Mouse (Mus musculus) neural tube, embryonic 15.5 days (tissue): ENCODE results near the gene Fam221a. TPM values are rescaled to one million over a fixed set of nuclear protein-coding genes. Genes with fewer than 3 reads are reported as not detected.
A peak's percentile ranks its signal among the peaks of the same experiment; 100 is the strongest.

Experiments
- ATAC-seq: fragments of 200-750 bp; cut with Nextera tagmentation; 2 replicates; pipeline ENCODE4 v1.8.0; 2017; ENCODE audit warnings: mild to moderate bottlenecking, moderate TSS enrichment, moderate library complexity; ENCODE audit not compliant: low FRiP score
- H3K27ac ChIP-seq: fragments of 300-500 bp; sonication (generic); replicated peaks from 2 replicates; pipeline ENCODE4 v1.5.1; 2015; ENCODE audit warnings: mild to moderate bottlenecking, inconsistent platforms
- H3K27me3 ChIP-seq: fragments of 300-500 bp; sonication (generic); replicated peaks from 2 replicates; pipeline ENCODE4 v1.6.1; 2015; ENCODE audit warnings: inconsistent platforms
- H3K36me3 ChIP-seq: fragments of 300-500 bp; sonication (generic); 2 replicates; pipeline ENCODE4 v1.6.1; 2015; ENCODE audit warnings: inconsistent platforms
- H3K4me1 ChIP-seq: fragments of 300-500 bp; sonication (generic); 2 replicates; pipeline ENCODE4 v1.6.1; 2015; ENCODE audit warnings: inconsistent platforms
- H3K4me2 ChIP-seq: fragments of 300-500 bp; sonication (generic); 2 replicates; pipeline ENCODE4 v1.6.1; 2015; ENCODE audit warnings: inconsistent platforms, mild to moderate bottlenecking, moderate library complexity
- H3K4me3 ChIP-seq: fragments of 300-500 bp; sonication (generic); replicated peaks from 2 replicates; pipeline ENCODE4 v1.5.1; 2015; ENCODE audit warnings: mild to moderate bottlenecking, inconsistent platforms
- H3K9ac ChIP-seq: fragments of 300-500 bp; sonication (generic); replicated peaks from 2 replicates; pipeline ENCODE4 v1.6.1; 2015; ENCODE audit warnings: mild to moderate bottlenecking, inconsistent platforms
- H3K9me3 ChIP-seq: fragments of 300-500 bp; sonication (generic); replicated peaks from 2 replicates; pipeline ENCODE4 v1.6.1; 2016; ENCODE audit warnings: inconsistent platforms
- WGBS: fragments of 180-500 bp; shearing (Covaris S2); methylation state at CpG from one replicate; pipeline ENCODE4 v1.1.7; 2015; ENCODE audit warnings: mixed read lengths; 5-methylcytosine and 5-hydroxymethylcytosine counted together
- polyA plus RNA-seq: library from polyadenylated mRNA; unstranded; fragments of >200 nt; fragmentation: Nextera tagmentation; extraction: Ambion mirVana; gene quantifications from 2 replicates; pipeline ENCODE4 v1.2.1, GENCODE M21; 2015

Fam221a gene
- polyA plus RNA-seq: 5.4 and 6.3 TPM in 2 replicates

DNA sequence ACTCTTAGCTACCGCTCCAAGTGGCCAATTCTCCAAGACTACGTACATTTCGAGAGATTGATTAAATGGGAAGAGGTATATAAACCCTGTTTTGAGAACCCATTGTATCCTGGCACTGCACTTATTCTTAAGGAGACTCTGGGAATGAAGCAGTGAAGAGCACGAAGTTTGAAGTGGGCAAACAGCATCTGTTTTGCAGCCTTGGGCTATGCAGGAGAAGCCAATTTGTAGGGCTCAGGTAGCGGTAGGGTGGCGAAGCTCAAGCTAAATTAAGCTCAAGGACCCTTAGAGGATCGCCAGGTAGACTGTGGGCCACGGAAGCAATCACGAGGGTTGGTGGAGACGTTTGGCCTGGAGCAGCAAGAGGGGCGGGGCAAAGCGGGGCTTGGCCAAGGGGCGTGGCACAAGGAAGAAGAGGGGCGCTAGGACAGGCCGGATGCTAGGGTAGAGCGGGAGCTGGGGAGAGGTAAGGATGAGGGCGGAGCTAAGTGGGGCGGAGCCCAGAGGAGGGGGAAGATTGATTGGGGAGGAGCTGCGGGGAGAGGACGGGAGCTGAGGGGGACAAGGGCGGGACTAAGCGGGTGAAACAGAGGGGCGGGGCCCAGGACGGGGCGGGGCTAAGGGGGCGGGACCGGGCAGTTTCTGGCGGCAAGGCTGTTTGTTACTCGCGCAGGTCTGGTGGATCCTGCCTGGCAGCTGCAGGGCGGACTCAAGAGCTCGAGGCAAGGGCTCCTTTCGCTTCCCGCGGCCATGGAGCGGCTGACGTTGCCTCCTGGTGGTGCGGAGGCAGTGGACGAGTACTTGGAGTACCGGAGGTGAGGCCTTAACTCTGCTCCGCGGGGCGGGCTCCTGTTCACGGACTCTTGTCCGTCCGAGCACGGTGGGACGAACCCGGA, at the start of gene Fam221a:
TSS of gene Fam221a (plus strand) at position 581 of the 896 bp plus-strand sequence.
- H3K9me3 ChIP-seq: no peaks in the 10 kb centered on the region
- peak within 1 kb of the TSS; percentile 61 for H3K9ac ChIP-seq
- ATAC-seq: peak; percentile 98
- H3K4me2 ChIP-seq: peak within 1 kb of the TSS; percentile 95
- peaks cover 11% of the 10 kb centered on the region for H3K4me1 ChIP-seq
- H3K27me3 ChIP-seq: no peaks in the 10 kb centered on the region
- peak within 1 kb of the TSS; percentile 64 for H3K4me3 ChIP-seq
- 3% methylated on average over 46 of the region's 49 CpGs for whole genome bisulfite sequencing
- peak within 1 kb of the TSS; percentile 75 for H3K27ac ChIP-seq
- no peaks in the 10 kb centered on the region for H3K36me3 ChIP-seq

DNA sequence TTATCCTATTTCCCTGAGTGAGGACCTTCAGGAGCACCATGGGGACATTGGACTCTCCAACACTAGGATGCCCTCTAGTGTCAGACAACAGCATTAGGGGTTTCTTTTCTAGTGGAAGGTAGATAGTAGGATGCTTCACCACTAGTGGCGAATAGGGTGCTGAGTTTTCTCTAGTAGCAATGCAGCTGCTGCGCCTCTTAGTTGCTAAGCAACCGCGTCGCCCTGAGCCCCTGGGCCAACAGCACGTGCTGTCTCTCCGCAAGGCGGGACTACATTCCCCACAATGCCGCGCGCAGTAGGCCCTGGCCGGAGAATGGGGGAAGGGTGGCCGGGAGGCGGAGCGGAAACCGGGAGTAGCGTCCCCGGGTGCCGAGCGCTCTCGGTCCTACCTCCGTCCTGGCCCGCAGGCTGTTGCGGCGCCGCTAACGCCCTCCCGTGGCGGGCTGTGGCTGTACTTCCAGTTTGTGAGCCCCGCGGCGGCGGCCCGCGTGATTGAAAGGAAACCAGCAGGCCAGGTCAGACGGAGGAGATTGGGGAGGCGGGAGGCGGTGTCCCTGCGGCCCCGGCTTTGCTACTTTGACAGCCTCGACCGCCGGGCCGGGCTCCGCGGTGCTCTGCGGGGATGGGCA, 48.5 kb upstream of the Fam221a start, which contains the start of gene Ccdc126:
TSS of gene Ccdc126 (plus strand) at position 309 of the 629 bp plus-strand sequence.
- peak; percentile 100 for ATAC-seq
- under 1% methylated on average over 47 of the region's 47 CpGs for WGBS

DNA sequence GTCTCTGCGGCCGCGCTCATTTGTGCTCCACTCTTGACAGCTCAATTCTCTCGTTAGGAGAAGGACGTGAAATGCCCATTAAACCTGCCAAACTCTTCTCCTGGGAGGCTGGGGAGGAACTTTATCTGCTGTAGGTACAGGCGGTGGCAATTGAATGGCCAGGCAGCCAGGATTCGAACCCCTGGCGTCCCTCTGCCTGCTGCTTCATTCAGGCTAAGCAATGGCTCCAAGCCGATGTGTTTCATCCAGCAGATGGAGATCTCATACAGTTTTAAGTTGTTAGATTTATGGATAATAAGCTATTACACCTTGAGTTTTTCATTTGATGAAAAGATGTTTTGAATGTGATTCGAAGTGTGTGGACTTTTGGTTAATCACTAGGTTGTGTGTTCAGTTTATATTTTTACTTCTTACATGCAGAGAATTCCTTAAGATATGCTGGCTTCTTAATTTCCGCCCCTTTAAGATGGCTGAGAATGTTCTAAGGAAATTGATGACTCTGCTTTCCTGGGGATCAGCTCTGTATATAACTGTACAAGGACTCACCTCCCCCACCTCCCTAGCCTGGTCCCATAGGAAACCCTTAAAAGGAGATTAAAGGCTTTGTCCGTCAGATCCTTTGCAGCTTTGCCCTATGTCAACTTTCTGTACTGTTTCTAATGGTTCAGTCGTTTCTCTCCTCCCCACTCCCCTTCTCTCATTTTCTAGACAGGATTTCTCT, 47.8 kb upstream of the Fam221a start:
- H3K36me3 ChIP-seq: no peaks in the 10 kb centered on the region
- no peaks in the 10 kb centered on the region for H3K27me3 ChIP-seq
- H3K4me2 ChIP-seq: peak overlapping the region; percentile 58
- peak overlapping the region; percentile 86 for H3K4me3 ChIP-seq
- peaks cover 5% of the 10 kb centered on the region for H3K4me1 ChIP-seq
- H3K9me3 ChIP-seq: no peaks in the 10 kb centered on the region
- ATAC-seq: peak; percentile 43
- peak overlapping the region; percentile 76 for H3K9ac ChIP-seq
- H3K27ac ChIP-seq: peak overlapping the region; percentile 91
- 13% methylated on average over 13 of the region's 13 CpGs for WGBS

More for the DNA sequence above, 48.5 kb upstream of the Fam221a start, which contains the start of gene Ccdc126:
- H3K27me3 ChIP-seq: no peaks in the 10 kb centered on the region
- H3K4me2 ChIP-seq: peak within 1 kb of the TSS; percentile 58
- peak within 1 kb of the TSS; percentile 91 for H3K27ac ChIP-seq
- H3K9me3 ChIP-seq: no peaks in the 10 kb centered on the region
- H3K4me3 ChIP-seq: peak within 1 kb of the TSS; percentile 86
- H3K36me3 ChIP-seq: no peaks in the 10 kb centered on the region
- H3K4me1 ChIP-seq: peaks cover 5% of the 10 kb centered on the region
- peak within 1 kb of the TSS; percentile 76 for H3K9ac ChIP-seq

DNA sequence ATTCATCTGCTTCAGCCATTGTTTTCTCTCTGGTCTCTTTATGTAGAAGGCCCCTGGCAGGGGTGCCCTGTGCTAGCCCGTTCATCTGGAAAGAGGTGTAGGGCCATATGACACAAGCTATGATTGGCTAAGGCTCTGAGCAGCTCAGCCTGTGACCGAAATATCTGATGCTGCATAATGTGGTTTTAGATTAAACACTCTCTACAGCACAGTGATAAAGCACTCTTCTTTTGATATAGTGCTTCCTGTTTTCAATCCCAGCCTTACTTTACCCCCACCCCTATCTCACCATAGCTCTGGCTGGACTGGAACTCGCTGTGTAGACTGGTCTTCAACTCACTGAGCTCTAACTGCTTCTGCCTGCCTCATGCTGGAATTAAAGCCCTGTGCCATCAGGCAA, 46.2 kb upstream of the Fam221a start:
- WGBS: 91% methylated on average over 3 of the region's 3 CpGs
- peaks cover 5% of the 10 kb centered on the region for H3K4me1 ChIP-seq

DNA sequence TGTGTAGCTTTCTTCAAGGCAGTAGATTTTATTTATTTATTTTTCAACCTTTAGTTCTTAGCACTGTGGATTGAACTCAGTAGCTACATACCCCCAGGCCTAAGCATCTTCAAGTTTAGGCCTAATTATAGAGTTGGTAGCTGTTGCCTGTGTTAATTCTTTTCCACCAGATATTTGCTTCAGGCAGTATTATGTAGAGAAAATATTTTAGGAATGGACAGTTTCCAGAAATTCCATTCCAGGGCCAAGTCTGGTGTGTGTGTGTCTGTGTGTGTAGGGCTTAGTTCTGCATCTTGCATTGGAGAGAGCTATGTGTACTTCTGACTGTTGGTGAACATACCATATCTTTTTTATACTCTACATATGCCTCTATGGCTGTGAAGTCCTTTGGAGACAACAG, 45.5 kb upstream of the Fam221a start:
- H3K27me3 ChIP-seq: no peaks in the 10 kb centered on the region
- no peak overlapping the region for H3K27ac ChIP-seq
- no peak overlapping the region for H3K4me3 ChIP-seq
- no peak overlapping the region for H3K9ac ChIP-seq
- no peaks in the 10 kb centered on the region for H3K9me3 ChIP-seq
- ATAC-seq: no peak
- H3K4me2 ChIP-seq: no peak overlapping the region
- H3K4me1 ChIP-seq: peaks cover 5% of the 10 kb centered on the region
- H3K36me3 ChIP-seq: no peaks in the 10 kb centered on the region

More for the DNA sequence above, 46.2 kb upstream of the Fam221a start:
- Histone ChIP-seq H3K27ac (no peak overlapping the region), H3K27me3 (no peaks in the 10 kb centered on the region), H3K9me3 (no peaks in the 10 kb centered on the region), H3K4me3 (no peak overlapping the region), H3K36me3 (no peaks in the 10 kb centered on the region), H3K9ac (no peak overlapping the region), H3K4me2 (no peak overlapping the region)
- ATAC-seq: no peak

DNA sequence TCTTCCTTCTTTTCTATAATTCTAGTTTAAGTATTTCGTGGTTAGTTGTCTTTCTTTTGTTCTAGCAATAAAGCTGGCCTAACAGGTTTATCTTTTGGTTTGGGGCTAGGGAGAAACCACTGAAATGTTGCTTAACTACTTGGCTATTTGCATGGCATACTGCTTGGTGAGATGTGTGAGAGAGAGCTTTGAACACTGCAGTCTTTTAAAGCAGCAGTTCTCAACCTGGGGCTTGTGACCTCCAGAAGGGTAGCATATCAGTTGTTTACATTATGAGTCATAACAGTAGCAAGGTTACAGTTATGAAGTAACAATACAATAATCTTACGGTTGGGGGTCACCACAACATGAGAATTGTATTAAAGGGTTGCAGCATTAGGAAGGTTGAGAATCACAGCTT, 44.6 kb upstream of the Fam221a start:
- no peak for ATAC-seq
- Histone ChIP-seq H3K9me3 (no peaks in the 10 kb centered on the region), H3K27ac (no peak overlapping the region), H3K27me3 (no peaks in the 10 kb centered on the region), H3K36me3 (no peaks in the 10 kb centered on the region), H3K4me1 (peaks cover 5% of the 10 kb centered on the region), H3K9ac (no peak overlapping the region), H3K4me2 (no peak overlapping the region), H3K4me3 (no peak overlapping the region)
- WGBS: 79% methylated on average over 2 of the region's 2 CpGs

DNA sequence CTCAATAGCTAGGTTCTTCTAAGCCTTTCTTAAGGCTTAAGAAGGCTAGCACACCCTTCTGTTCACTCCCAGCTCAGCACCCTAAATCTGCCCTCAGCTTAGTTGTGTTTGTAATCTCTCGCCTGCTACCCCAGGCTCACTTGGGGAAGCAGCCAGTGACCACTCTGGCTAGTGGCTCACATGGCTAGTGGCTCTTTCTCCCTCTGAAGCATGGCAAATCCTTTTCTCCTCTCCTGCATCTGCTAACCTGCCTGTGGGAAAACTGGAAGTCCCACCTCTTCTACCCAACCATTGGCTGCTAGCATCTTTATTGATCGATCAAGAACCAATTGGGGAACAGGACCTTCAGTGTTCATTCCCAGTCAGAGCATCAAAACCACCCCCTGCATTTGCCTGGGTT, 43.0 kb upstream of the Fam221a start:
- Histone ChIP-seq H3K4me2 (no peak overlapping the region), H3K36me3 (no peaks in the 10 kb centered on the region), H3K4me3 (no peak overlapping the region), H3K9ac (no peak overlapping the region), H3K27ac (no peak overlapping the region), H3K27me3 (no peaks in the 10 kb centered on the region), H3K4me1 (peaks cover 5% of the 10 kb centered on the region), H3K9me3 (no peaks in the 10 kb centered on the region)
- 69% methylated on average over 2 of the region's 2 CpGs for WGBS
- no peak for ATAC-seq

DNA sequence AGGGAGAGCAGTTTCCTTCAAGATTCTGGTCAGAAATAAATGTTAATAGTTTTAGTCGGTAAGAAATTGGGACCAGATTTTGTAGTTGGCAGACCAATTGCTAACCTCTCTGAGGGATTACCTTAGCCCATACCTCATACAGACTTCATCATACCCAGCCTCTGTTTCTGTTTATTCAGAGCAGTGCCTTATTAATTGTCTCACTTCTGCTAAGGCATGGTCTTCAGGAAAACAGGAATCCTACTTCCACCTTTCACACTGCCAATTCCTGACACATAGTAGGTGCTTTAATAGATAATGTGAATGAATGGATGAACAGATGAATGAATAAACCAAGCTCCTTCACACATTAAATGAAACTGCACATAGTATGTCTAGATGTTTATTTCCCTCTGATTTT, 42.2 kb upstream of the Fam221a start:
- H3K27me3 ChIP-seq: no peaks in the 10 kb centered on the region
- no peaks in the 10 kb centered on the region for H3K36me3 ChIP-seq
- no peak overlapping the region for H3K4me3 ChIP-seq
- no peak for ATAC-seq
- H3K27ac ChIP-seq: no peak overlapping the region
- WGBS: 86% methylated on average over 1 of the region's 1 CpGs
- H3K4me2 ChIP-seq: no peak overlapping the region
- no peaks in the 10 kb centered on the region for H3K9me3 ChIP-seq
- H3K4me1 ChIP-seq: no peaks in the 10 kb centered on the region; the same call in 1 of the 2 replicates
- H3K9ac ChIP-seq: no peak overlapping the region

DNA sequence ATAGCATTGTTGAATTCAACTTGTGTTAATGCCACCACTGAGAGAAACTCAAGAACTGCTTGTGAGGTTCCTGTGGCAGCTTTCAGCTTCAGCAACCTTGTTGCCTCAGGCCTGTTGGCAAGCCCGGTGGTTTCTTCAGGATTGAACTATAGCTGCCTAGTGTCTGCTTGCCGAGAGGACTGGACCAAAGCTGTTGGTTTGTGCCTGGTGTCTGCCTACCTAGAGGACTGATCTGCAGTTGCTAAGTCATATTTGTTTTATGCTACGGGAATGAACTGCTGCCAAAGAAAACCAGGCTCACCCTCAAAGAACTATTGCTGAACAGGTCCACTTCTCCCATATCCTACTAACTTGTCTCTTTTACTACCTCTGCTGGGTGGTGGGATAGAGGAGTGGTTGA, 40.7 kb upstream of the Fam221a start:
- H3K9me3 ChIP-seq: no peaks in the 10 kb centered on the region
- no peak overlapping the region for H3K4me2 ChIP-seq
- no peak overlapping the region for H3K9ac ChIP-seq
- no peaks in the 10 kb centered on the region for H3K4me1 ChIP-seq
- no peaks in the 10 kb centered on the region for H3K27me3 ChIP-seq
- H3K36me3 ChIP-seq: no peaks in the 10 kb centered on the region
- no peak overlapping the region for H3K27ac ChIP-seq
- ATAC-seq: no peak
- 94% methylated on average over 3 of the region's 3 CpGs for WGBS
- no peak overlapping the region for H3K4me3 ChIP-seq

DNA sequence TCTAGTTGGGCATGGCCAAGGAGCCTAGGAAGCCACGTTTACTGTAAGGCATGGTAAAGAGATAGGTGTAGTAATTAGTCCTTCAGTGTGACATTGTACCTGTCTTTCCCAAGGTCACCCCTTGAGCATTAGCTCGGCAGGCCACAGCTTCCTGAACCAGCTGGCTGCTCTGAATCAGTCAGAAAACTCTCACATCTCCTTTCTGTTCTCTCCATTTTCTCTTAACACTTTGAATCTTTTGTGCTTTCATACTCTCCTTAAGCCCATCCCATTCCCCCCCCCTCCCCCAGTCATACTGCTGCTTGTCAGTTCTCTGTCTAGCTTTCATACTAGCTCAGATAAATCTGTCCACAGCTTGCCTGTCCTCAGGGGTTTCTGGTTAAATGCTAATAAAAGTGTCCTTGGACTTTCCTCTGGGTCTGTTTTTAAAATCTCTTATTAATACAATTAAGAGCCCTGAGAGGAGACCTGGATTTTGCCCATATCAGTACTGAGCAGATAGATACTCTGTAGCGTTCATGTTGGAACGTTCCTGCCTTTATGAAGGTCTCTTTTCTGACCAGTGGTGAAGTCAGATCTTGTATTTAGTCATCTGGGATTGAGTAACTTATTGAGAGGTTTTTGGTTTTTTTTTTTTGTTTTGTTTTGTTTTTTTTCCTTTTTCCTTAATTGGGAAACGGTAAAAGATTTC, 36.0 kb upstream of the Fam221a start:
- H3K9ac ChIP-seq: no peak overlapping the region
- H3K9me3 ChIP-seq: no peaks in the 10 kb centered on the region
- H3K27ac ChIP-seq: no peak overlapping the region
- no peaks in the 10 kb centered on the region for H3K4me1 ChIP-seq
- no peaks in the 10 kb centered on the region for H3K27me3 ChIP-seq
- ATAC-seq: no peak
- H3K36me3 ChIP-seq: peaks cover 10% of the 10 kb centered on the region; the same call in 1 of the 2 replicates
- WGBS: 77% methylated on average over 5 of the region's 5 CpGs
- H3K4me3 ChIP-seq: no peak overlapping the region
- H3K4me2 ChIP-seq: no peak overlapping the region

DNA sequence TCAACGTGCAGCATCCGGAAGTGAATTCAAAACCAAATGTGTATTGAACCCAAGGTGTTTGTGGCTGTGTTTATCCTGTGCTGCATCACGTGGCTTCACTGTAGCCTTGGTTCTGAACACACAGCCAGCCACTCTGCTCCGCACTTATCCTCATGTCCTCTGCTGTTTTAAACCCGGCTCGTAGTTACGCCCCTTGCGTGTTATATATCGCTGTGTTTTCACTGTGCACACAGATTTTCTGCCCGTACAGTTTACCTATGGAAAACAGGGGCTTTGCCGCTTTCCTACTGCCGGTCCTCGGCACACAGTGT, 35.5 kb upstream of the Fam221a start:
- WGBS: 77% methylated on average over 13 of the region's 13 CpGs
- no peak for ATAC-seq
- Histone ChIP-seq H3K4me2 (no peak overlapping the region), H3K9me3 (no peaks in the 10 kb centered on the region), H3K27ac (no peak overlapping the region), H3K4me3 (no peak overlapping the region), H3K36me3 (peaks cover 10% of the 10 kb centered on the region; the same call in 1 of the 2 replicates), H3K4me1 (no peaks in the 10 kb centered on the region), H3K27me3 (no peaks in the 10 kb centered on the region), H3K9ac (no peak overlapping the region)
